Mouse (Mus musculus): ENCODE data around the gene Pgpep1. TPM values are rescaled to one million over a fixed set of nuclear protein-coding genes. Genes with fewer than 3 reads are reported as not detected.

The Pgpep1 gene
- polyA plus RNA-seq, 1 experiment: 129 TPM

DNA sequence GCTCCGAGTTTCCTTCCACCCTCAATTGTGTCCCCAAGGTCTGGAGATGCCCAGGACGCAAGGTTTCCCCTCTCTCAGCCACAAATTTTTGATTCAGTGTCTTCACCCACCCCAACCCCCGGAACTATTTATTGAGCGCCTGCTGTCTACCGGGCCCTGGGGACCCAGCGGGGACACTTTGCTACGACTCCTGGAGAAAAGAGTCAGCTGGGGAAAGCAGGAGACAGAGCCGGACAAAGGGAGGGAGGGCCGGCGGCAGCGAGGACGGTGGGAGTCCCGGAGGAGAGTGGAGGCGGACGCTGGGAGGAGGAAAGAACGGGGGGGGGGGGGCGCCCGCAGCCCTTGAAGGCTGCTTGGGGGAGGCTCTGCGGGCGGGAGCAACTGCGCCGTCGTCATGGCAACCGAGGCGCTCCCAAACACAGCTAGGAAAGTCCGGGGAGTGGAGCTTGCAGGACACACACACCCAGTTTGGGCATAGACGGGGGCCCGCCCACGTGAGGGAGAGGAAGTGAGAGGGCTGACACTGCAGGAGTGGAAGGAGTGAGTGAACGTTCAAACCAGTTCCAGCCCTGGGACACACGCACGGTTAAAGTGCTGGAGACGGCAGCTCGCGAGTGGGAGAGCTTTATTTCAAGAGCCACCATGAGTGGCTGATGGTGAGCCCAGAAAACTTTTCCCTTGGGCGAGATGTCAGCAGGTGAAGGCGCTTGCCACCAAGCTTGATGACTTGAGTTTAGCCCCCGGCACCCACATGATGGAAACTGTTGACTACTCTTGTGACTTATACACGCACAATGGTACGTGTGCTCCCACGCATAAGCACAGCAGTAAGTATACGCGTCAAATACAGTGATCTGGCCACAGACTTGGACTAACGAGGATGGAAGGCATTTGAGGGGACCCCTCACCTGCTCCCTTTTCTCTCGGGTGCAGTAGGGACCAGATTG, 50.1 kb downstream of the Pgpep1 start:
- WGBS: under 1% methylated on average over 45 of the region's 45 CpGs
- H3K4me3 ChIP-seq (ENCODE audit: low read depth, low read length): peak overlapping the region; percentile 71
- peaks cover 24% of the 10 kb centered on the region for H3K4me1 ChIP-seq (ENCODE audit: control insufficient read depth, insufficient read depth, insufficient read length, low read length)
- peak overlapping the region; percentile 98 for H3K27ac ChIP-seq (ENCODE audit: insufficient read depth, low read depth, low read length)
- TF ChIP-seq POLR2A (IDR thresholded peaks at IDR 0.05; ENCODE audit: low read depth, low read length): peak; percentile 44; the same call in 1 of the 2 replicates
- no peak for TF ChIP-seq CTCF (IDR thresholded peaks at IDR 0.05; ENCODE audit: extremely low read depth, insufficient read length, insufficient replicate concordance, low read depth, low read length)
- no peaks in the 10 kb centered on the region for H3K27me3 ChIP-seq (ENCODE audit: control insufficient read depth, insufficient read depth, low read length)
- H3K36me3 ChIP-seq (ENCODE audit: control insufficient read depth, insufficient read depth, low read length): no peaks in the 10 kb centered on the region

DNA sequence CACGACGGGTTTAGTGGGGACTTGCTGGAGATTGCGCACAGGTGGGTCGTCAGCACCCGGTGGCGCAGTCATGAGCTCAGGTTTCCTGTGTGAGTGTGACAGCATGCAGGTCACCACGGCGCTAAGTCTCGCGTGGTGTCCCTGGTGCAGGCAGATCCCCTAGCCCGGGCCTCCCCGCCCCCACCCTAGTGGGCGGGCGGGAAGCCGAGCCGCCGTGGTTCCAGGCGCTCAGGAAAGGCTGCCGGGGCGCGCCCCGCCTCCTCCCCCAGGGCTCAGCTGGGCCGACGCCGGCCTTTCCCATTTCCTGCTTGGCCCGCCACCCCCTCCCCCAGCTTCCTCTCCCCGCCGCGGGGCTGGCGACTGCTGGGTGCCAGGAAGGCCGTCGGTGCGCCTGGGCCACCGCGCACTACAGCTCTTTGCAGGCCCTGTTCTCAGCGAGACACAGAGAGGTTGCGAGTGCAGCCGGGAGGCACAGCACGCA, 50.8 kb downstream of the Pgpep1 start:
- no peaks in the 10 kb centered on the region for H3K36me3 ChIP-seq (ENCODE audit: control insufficient read depth, insufficient read depth, low read length)
- no peaks in the 10 kb centered on the region for H3K27me3 ChIP-seq (ENCODE audit: control insufficient read depth, insufficient read depth, low read length)
- H3K4me3 ChIP-seq (ENCODE audit: low read depth, low read length): peak overlapping the region; percentile 71
- peaks cover 24% of the 10 kb centered on the region for H3K4me1 ChIP-seq (ENCODE audit: control insufficient read depth, insufficient read depth, insufficient read length, low read length)
- WGBS: under 1% methylated on average over 36 of the region's 39 CpGs
- TF ChIP-seq POLR2A (IDR thresholded peaks at IDR 0.05; ENCODE audit: low read depth, low read length) (peak; percentile 14; the same call in 1 of the 2 replicates), CTCF (IDR thresholded peaks at IDR 0.05; ENCODE audit: extremely low read depth, insufficient read length, insufficient replicate concordance, low read depth, low read length) (no peak)
- peak overlapping the region; percentile 98 for H3K27ac ChIP-seq (ENCODE audit: insufficient read depth, low read depth, low read length)

DNA sequence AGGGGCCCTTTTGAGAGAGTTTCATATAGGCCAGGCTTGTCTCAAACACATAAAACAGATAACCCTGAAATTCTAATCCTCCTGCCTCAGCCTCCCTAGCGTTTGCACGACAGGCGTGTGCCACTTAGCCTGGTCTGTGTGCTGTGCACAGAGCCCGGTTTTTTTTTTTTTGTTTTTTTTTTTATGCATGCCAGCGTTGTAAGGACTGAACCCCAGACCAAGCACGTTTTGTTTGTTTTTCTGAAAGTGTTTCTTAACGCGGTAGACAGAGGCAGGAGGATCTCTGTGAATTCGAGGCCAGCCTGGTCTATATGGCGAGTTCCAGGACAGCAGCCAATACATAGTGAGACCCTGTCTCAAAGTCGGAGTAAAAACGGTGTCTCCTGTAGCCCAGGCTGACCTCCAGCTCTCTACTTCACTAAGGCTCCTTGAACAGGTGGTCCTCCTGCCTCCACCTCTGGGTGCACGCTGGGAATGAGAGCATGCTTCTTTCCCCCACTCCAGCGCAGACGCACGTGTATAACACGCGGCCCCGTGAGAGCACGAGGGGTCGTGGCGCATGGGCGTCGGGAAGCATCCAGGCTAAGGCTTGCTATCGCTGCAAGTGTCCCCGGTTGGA, 51.3 kb downstream of the Pgpep1 start, which contains the start of gene Ssbp4:
Gene Ssbp4 (minus strand): TSS at position 124 of the 619 bp plus-strand sequence.
- Histone ChIP-seq H3K27ac (ENCODE audit: insufficient read depth, low read depth, low read length) (peak within 1 kb of the TSS; percentile 98), H3K4me3 (ENCODE audit: low read depth, low read length) (peak within 1 kb of the TSS; percentile 99), H3K4me1 (ENCODE audit: control insufficient read depth, insufficient read depth, insufficient read length, low read length) (peaks cover 24% of the 10 kb centered on the region), H3K27me3 (ENCODE audit: control insufficient read depth, insufficient read depth, low read length) (no peaks in the 10 kb centered on the region), H3K36me3 (ENCODE audit: control insufficient read depth, insufficient read depth, low read length) (no peaks in the 10 kb centered on the region)
- TF ChIP-seq CTCF (IDR thresholded peaks at IDR 0.05; ENCODE audit: extremely low read depth, insufficient read length, insufficient replicate concordance, low read depth, low read length) (no peak), POLR2A (IDR thresholded peaks at IDR 0.05; ENCODE audit: low read depth, low read length) (no peak)
- WGBS: 3% methylated on average over 26 of the region's 26 CpGs

DNA sequence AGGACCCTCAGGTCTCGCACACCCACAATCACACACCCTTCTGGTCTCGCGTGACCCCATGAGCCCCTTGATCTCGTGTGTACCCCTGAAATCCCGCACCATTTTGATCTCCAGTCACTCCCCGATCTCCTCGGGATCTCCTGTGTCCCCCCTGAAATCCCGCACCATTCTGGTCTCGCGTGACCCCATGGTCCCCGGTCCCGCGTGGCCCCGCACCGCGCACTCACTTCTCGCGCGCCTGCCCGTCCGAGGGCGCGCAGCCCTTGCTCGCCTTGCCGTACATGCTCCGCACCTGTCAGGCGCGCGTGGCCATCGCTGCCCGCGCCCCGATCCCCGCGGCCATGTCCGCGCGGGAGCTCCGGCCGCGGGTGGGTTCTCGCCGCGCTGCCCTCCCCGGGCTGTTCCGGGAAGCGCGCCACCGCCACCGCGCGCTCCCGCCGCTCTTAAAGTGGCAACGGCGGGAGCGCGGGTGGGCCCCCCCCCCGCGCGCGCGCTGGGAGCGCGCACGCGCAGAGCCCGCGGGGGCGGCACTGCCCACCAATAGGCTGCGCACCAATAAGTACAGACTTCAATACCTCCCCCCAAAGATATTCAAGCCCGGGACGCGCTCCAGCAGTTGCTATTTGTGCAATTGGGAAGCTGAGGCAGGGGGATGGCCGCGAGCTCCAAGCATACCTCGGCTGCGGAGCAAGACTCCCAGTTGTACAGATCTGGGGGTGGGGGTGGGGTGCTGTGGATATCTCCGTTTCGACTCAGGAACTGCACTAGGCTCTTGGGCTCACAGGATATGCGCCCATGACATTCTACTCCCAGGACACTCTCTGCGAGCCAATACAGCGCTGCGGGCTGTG, 52.1 kb downstream of the Pgpep1 start:
- Histone ChIP-seq H3K27me3 (ENCODE audit: control insufficient read depth, insufficient read depth, low read length) (no peaks in the 10 kb centered on the region), H3K4me3 (ENCODE audit: low read depth, low read length) (peak overlapping the region; percentile 99), H3K27ac (ENCODE audit: insufficient read depth, low read depth, low read length) (peak overlapping the region; percentile 51), H3K4me1 (ENCODE audit: control insufficient read depth, insufficient read depth, insufficient read length, low read length) (peaks cover 24% of the 10 kb centered on the region), H3K36me3 (ENCODE audit: control insufficient read depth, insufficient read depth, low read length) (no peaks in the 10 kb centered on the region)
- TF ChIP-seq CTCF (IDR thresholded peaks at IDR 0.05; ENCODE audit: extremely low read depth, insufficient read length, insufficient replicate concordance, low read depth, low read length) (no peak), POLR2A (IDR thresholded peaks at IDR 0.05; ENCODE audit: low read depth, low read length) (peak; percentile 48; the same call in 1 of the 2 replicates)
- WGBS: 1% methylated on average over 84 of the region's 84 CpGs

DNA sequence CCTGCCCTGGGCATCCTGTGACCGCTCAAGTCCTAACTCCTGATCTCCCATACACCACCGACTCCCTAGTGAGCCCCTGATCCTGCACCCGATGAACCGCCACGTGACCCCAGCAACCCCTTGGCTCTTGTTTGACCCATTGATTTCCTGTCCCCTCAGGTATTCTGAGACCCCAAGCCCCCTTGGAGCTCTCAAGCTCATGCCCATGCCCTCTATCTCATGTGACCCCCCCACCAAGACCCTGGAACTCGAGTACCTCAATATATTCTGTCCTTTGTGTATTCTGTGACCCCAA, 52.6 kb downstream of the Pgpep1 start:
- Histone ChIP-seq H3K4me3 (ENCODE audit: low read depth, low read length) (peak overlapping the region; percentile 99), H3K4me1 (ENCODE audit: control insufficient read depth, insufficient read depth, insufficient read length, low read length) (peaks cover 24% of the 10 kb centered on the region), H3K36me3 (ENCODE audit: control insufficient read depth, insufficient read depth, low read length) (no peaks in the 10 kb centered on the region), H3K27me3 (ENCODE audit: control insufficient read depth, insufficient read depth, low read length) (no peaks in the 10 kb centered on the region), H3K27ac (ENCODE audit: insufficient read depth, low read depth, low read length) (0 out of 2 replicates have a peak overlapping the region, but pooled peaks have one; percentile 34)
- WGBS: 25% methylated on average over 6 of the region's 6 CpGs
- TF ChIP-seq CTCF (IDR thresholded peaks at IDR 0.05; ENCODE audit: extremely low read depth, insufficient read length, insufficient replicate concordance, low read depth, low read length): no peak
- no peak for TF ChIP-seq POLR2A (IDR thresholded peaks at IDR 0.05; ENCODE audit: low read depth, low read length)

DNA sequence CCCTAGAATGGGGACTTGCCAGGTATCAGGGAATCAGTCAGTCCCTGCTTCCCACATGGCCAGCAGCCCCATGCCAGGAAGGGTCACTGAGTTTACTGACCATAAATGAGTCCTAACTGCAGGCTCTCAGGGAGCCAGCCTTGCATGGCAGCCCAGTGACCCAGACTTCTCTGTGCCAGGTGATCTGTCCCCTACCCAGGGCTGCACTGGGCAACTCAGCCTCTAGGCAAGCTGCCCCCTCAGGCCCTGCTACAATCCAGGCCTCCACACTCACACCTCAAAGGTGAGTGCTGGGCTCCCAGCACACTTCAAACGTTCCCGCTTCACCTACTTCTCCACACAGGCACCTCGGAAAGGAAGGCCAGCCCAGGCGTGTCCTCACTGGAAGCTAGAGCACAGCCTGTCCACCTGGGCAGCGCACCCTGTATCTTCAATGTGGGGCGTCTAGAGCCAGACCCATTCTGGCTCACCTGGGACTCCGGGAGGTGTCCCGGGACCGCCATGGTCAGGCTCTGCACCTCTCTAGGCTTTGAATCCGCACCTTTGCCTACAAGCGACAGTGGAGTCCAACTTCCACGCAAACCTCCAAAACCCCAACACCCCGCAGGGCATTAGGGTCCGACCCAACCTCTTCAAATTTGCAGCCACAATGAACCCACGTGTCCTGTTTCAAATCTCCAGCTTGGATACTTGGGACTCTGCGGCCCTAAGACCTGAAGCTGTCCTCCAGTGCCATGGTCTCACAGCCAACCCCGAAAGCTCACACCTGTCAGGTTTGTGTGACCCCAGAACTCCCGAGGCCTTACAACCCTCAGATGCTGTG, 53.2 kb downstream of the Pgpep1 start:
- H3K4me3 ChIP-seq (ENCODE audit: low read depth, low read length): peak overlapping the region; percentile 99
- H3K27ac ChIP-seq (ENCODE audit: insufficient read depth, low read depth, low read length): no peak overlapping the region
- H3K27me3 ChIP-seq (ENCODE audit: control insufficient read depth, insufficient read depth, low read length): no peaks in the 10 kb centered on the region
- TF ChIP-seq POLR2A (IDR thresholded peaks at IDR 0.05; ENCODE audit: low read depth, low read length) (no peak), CTCF (IDR thresholded peaks at IDR 0.05; ENCODE audit: extremely low read depth, insufficient read length, insufficient replicate concordance, low read depth, low read length) (no peak)
- 66% methylated on average over 18 of the region's 18 CpGs for WGBS
- H3K36me3 ChIP-seq (ENCODE audit: control insufficient read depth, insufficient read depth, low read length): 0 out of 2 replicates have a peak, but pooled peaks cover 2% of the 10 kb centered on the region
- peaks cover 24% of the 10 kb centered on the region for H3K4me1 ChIP-seq (ENCODE audit: control insufficient read depth, insufficient read depth, insufficient read length, low read length)
